Mouse (Mus musculus): ENCODE results near the gene Nphp1.

Nphp1 gene

GRCm38 (mm10) chr2:127788440-127789116 is at the start of gene Nphp1:
Nphp1 (minus strand) TSS chr2:127788897.
- peak; percentile 88 for DNase-seq

- no peak for DNase-seq
These were observed 44.1 kb upstream of the Nphp1 start for GRCm38 (mm10) chr2:127832833-127833190.

- no peak for DNase-seq
These were observed 43.6 kb upstream of the Nphp1 start for GRCm38 (mm10) chr2:127832103-127832832.

GRCm38 (mm10) chr2:127831401-127832102 is 42.9 kb upstream of the Nphp1 start, which contains the start of gene Bub1:
Bub1 (minus strand) TSS chr2:127831865.
- DNase-seq = peak; percentile 94

GRCm38 (mm10) chr2:127791919-127792603 is 3.4 kb upstream of the Nphp1 start, which contains the start of gene Mtln:
Mtln (minus strand) TSS chr2:127792488.
- peak; percentile 94 for DNase-seq

- DNase-seq = no peak
These were observed 1.1 kb upstream of the Nphp1 start for GRCm38 (mm10) chr2:127789651-127790270.

- no peak for DNase-seq
These were observed 441 bp upstream of the Nphp1 start for GRCm38 (mm10) chr2:127789138-127789537.

- DNase-seq = no peak
These were observed 1.5 kb downstream of the Nphp1 start for GRCm38 (mm10) chr2:127787226-127787625.

- no peak for DNase-seq
These were observed 10.2 kb downstream of the Nphp1 start for GRCm38 (mm10) chr2:127778451-127778850.

- no peak for DNase-seq
These were observed 13.7 kb downstream of the Nphp1 start for GRCm38 (mm10) chr2:127775013-127775412.

- no peak for DNase-seq
These were observed 14.1 kb downstream of the Nphp1 start for GRCm38 (mm10) chr2:127774578-127774941.

GRCm38 (mm10) chr2:127773938-127774577 is 14.6 kb downstream of the Nphp1 start:
- peak; percentile 24 for DNase-seq

- DNase-seq = no peak
These were observed 27.1 kb downstream of the Nphp1 start for GRCm38 (mm10) chr2:127761587-127761986.

- DNase-seq = no peak
These were observed 28.2 kb downstream of the Nphp1 start for GRCm38 (mm10) chr2:127760429-127761000.

- DNase-seq = no peak
These were observed 28.7 kb downstream of the Nphp1 start for GRCm38 (mm10) chr2:127760014-127760413.

- DNase-seq = no peak
These were observed 29.4 kb downstream of the Nphp1 start for GRCm38 (mm10) chr2:127759157-127759880.

- peak; percentile 44 for DNase-seq
These were observed 31.5 kb downstream of the Nphp1 start for GRCm38 (mm10) chr2:127757171-127757570.

GRCm38 (mm10) chr2:127754113-127754512 is 34.6 kb downstream of the Nphp1 start:
- no peak for DNase-seq

GRCm38 (mm10) chr2:127751849-127752610 is 36.7 kb downstream of the Nphp1 start:
- no peak for DNase-seq

- no peak for DNase-seq
These were observed 39.3 kb downstream of the Nphp1 start for GRCm38 (mm10) chr2:127749376-127749775.

Measured in right cerebral cortex, adult 18-20 months (tissue).